Mouse (Mus musculus): ENCODE measurements around the gene Zfp990.
"Not testable (repeated sequence)": the region's sequence is repeated elsewhere in the genome, so short reads cannot be mapped to it uniquely, and the experiment has no call there.

The Zfp990 gene

GRCm38 (mm10) chr4:145586046-145586445 is 75.5 kb downstream of the Zfp990 start:
- DNase-seq (ENCODE audit: low read depth in 1 of 2, low spot score in 2 of 2): not testable (repeated sequence)

Measured in monocyte, adult 2 months (primary cell).